Mouse (Mus musculus) MN1 (cell line): ENCODE measurements around the gene Podn.

Experiments
- DNase-seq: peaks from one replicate; pipeline ENCODE4 v3.0.0-alpha.2; 2016; ENCODE audit warnings: low spot score

The Podn gene

DNA sequence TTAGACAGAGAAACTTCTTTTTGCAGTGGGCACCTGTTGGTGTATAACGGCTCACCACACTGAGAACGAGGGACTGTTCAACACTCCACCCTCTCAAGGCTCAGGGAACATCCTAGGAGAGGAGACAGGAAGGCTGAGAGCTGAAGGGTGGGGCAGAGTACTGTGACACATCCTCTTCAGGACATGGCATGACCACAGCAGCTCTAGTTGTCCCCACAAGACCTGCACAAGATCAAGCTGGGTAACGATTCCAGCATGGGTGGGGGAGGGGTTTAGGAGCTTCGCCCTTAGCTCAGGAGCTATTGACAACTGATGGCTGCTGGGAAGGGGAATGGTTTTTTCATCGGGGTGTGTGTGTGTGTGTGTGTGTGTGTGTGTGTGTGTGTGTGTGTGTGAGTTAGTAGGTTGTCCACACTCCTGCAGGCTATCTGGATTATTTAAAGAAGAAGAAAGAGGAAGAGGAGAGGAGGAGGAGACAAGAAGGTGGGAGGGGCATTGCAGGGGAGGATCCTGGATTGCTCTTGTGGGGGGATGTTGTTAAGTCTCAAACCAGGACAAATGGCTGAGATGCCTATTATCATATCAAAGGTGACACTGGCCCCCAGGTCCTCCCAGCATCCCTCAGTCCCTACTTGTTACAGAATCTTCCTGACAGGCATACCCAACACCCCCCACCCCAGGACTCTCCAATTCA, 129.7 kb downstream of the Podn start:
- no peak for DNase-seq
